Mouse (Mus musculus) mouse embryonic stem cell (cell line): ENCODE measurements around the gene Cc2d1a.

ENCODE experiments used
- in situ Hi-C, 2 experiments: fragments of 300-500 bp; cut with MboI; formaldehyde crosslinking; loops; 1 replicate in 1 of 2; 3 replicates in 1 of 2; pipeline ENCODE4 v1.14.3; 2019 to 2020; ENCODE audit warnings: low sequenced_read_pairs in 2 of 2, low pct_unique_long_range_greater_than_20kb in 1 of 2, mixed read lengths in 1 of 2; ENCODE audit not compliant: unreplicated experiment in 1 of 2

Gene Cc2d1a

GRCm38 (mm10) chr8:84180530-84181190 lies 32.9 kb upstream of the Cc2d1a start:
- in situ Hi-C loops, result no loop called here

GRCm38 (mm10) chr8:84179946-84180345 lies 32.2 kb upstream of the Cc2d1a start:
- in situ Hi-C loops, result no loop called here

- in situ Hi-C loops, result no loop called here
These were observed 30.9 kb upstream of the Cc2d1a start for GRCm38 (mm10) chr8:84178592-84178991.

GRCm38 (mm10) chr8:84177405-84177804 lies 29.7 kb upstream of the Cc2d1a start:
- in situ Hi-C loops, result no loop called here

GRCm38 (mm10) chr8:84176560-84176959 lies 28.8 kb upstream of the Cc2d1a start:
- in situ Hi-C loops, result no loop called here

- in situ Hi-C loops, result no loop called here
These were observed 26.1 kb upstream of the Cc2d1a start for GRCm38 (mm10) chr8:84173861-84174260.

- in situ Hi-C loops, result no loop called here
These were observed 22.4 kb upstream of the Cc2d1a start for GRCm38 (mm10) chr8:84170096-84170495.

GRCm38 (mm10) chr8:84167696-84168095 lies 20.0 kb upstream of the Cc2d1a start:
- in situ Hi-C loops, result no loop called here

GRCm38 (mm10) chr8:84157620-84158019 lies 9.9 kb upstream of the Cc2d1a start:
- in situ Hi-C loops, result no loop called here

- in situ Hi-C loops, result no loop called here
These were observed 1.4 kb upstream of the Cc2d1a start for GRCm38 (mm10) chr8:84149181-84149580.

- in situ Hi-C loops, result no loop called here
These were observed 755 bp upstream of the Cc2d1a start for GRCm38 (mm10) chr8:84148531-84148850.

- in situ Hi-C loops, result no loop called here
These were observed 391 bp downstream of the Cc2d1a start for GRCm38 (mm10) chr8:84147324-84147766.

- in situ Hi-C loops, result no loop called here
These were observed 3.0 kb downstream of the Cc2d1a start for GRCm38 (mm10) chr8:84144636-84145245.

- in situ Hi-C loops, result no loop called here
These were observed 6.9 kb downstream of the Cc2d1a start for GRCm38 (mm10) chr8:84140838-84141237.

GRCm38 (mm10) chr8:84137848-84138247 lies 9.9 kb downstream of the Cc2d1a start:
- in situ Hi-C loops, result no loop called here

- in situ Hi-C loops, result no loop called here
These were observed 15.5 kb downstream of the Cc2d1a start for GRCm38 (mm10) chr8:84132225-84132624.

GRCm38 (mm10) chr8:84130806-84131205 lies 16.9 kb downstream of the Cc2d1a start:
- in situ Hi-C loops, result no loop called here

GRCm38 (mm10) chr8:84128277-84128676 lies 19.5 kb downstream of the Cc2d1a start:
- in situ Hi-C loops, result no loop called here

- in situ Hi-C loops, result no loop called here
These were observed 20.4 kb downstream of the Cc2d1a start for GRCm38 (mm10) chr8:84127202-84127901.

- in situ Hi-C loops, result no loop called here
These were observed 21.0 kb downstream of the Cc2d1a start for GRCm38 (mm10) chr8:84126742-84127141.
